Mouse (Mus musculus): ENCODE results near the gene Bcl2a1a.
A peak's percentile ranks its signal among the peaks of the same experiment; 100 is the strongest.
"Not testable (repeated sequence)": the region's sequence is repeated elsewhere in the genome, so short reads cannot be mapped to it uniquely, and the experiment has no call there.

Gene Bcl2a1a

DNA sequence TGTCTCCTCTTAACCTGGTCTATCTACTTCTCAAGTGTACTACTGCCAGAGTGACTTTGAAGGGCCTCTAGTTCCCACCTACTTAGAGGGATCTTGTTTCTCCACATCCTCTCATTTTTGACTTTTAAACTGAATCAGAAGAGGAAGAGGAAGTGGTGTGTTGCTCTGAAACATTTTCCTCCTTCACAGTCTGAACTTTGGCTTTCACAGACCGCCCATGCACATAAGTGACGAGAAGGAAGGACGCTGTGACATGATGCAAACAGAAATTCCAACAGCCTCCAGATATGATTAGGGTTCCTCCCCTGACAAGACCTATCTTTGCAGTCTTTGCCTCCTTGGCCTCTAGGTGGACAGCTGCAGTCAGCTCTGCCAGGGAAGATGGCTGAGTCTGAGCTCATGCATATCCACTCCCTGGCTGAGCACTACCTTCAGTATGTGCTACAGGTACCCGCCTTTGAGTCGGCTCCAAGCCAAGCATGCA, at the start of gene Bcl2a1a:
TSS of gene Bcl2a1a (plus strand) at position 231 of the 484 bp plus-strand sequence.
- peak; percentile 49 to 53 for DNase-seq (ENCODE audit: low spot score in 2 of 2)

DNA sequence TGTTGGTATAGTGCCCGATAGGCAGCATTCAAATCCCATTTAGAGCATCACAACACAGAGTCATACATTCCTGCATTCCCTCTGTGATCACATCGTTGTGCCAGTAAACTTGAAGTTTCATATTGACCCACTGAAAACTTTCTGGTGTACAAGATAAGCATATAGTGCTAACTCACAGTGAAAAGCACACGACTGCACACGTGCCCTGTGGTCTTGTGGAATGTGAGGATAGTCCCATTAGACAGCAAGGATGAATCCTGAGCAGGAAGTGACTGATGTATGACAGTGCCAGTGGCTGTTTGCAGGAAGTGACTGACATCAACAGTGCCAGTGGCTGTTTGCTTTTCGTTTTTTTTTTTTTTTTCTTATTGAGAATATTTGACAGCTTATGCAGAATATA, 40.1 kb upstream of the Bcl2a1a start:
- not testable (repeated sequence) for DNase-seq (ENCODE audit: low spot score in 2 of 2)

DNA sequence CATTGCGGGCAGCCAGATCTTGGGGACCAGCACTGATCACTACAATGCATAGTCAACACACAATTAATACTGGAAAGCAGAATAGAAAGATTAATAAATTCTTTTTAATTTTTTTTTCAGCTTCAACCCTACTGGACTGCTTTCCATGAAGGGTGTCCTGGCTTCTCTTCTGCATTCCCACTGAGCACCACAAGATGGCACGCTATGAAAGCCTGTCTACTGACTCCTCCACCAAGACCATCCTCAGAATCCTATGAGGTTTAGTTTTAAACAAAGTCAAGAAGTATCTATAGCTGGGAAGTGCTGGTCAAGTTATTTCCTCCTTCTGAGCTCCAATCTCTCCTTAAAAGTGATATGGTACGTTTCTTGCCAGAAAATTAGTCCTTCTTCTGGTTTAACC, 18.4 kb upstream of the Bcl2a1a start:
- not testable (repeated sequence) for DNase-seq (ENCODE audit: low spot score in 2 of 2)

DNA sequence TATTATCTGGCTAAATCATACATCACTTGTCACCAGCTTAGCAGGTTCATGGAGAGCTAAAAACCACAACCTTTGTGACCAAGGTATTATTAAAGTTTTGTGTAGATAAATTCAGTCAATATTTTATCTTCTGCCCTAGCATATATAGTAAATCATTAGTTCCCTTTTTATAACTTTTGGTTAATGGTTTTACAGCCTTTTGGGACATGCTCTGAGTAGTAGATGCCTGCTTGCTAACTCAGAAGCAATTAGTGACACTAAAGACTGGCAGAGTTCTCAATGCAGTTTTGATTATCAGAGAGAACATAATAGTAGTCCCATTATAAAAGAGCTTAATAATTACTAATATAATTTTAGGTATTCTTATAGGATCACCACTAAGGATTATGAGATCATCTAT, 5.2 kb upstream of the Bcl2a1a start:
- DNase-seq (ENCODE audit: low spot score in 2 of 2) = not testable (repeated sequence)

DNA sequence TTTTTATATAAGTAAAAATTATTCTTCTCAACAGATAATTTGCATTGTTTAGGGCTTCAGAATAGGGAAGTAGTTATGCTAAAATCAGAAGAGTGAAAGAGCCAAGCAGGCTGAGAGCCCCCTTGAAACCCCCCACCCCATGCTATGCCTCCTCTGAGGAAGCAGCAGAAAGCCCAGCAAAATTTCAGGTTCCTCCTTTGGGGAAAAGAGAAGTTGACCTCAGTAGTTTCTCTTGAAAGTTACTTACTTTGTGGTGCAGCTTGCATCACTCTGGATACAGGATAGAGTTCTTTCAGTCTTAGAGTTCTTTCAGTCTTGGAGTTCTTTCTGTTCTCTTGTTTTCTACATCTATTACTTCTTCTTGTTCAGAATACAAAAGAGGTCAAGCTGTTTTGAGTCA, 3.5 kb upstream of the Bcl2a1a start:
- DNase-seq (ENCODE audit: low spot score in 2 of 2) = peak; percentile 77 to 80

DNA sequence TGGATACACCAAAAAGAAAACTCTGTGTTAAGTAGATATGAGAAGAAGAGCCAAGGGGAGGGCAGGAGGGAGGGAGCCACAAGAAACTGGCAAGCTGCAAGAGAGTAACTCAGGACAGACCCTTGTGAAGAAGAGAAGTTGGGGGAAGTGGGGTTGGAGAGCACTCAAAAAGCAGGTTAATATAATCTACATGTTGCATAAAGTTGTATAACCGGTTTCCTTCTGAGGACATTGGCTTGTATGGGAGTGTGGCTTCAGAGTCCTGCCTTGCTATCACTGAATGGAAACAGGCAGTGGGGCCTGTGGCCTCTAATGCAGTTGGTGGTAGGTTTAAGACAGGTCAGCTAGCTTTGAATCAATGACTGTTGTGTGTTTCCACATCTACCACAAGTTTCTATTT, 1.5 kb upstream of the Bcl2a1a start:
- DNase-seq (ENCODE audit: low spot score in 2 of 2) = not testable (repeated sequence)

DNA sequence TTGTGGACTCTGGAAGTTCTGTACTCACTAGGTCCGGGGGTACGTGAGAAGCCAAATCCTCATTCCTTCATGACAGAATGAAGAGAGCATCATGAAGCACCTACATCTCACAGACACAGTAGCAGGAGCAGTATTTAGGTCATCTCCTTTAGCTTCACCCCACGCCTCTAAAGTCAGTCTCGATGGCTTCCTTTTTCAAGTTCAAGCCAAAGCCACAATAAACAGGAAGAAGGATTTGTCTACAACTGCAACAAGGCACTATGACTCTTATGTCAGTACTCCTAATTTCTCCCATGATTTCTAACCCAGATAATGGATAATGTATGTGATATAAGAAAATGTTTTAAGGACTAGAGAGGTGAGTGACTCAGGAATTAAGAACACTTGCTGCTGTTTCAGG, 665 bp upstream of the Bcl2a1a start:
- DNase-seq (ENCODE audit: low spot score in 2 of 2) = not testable (repeated sequence)

DNA sequence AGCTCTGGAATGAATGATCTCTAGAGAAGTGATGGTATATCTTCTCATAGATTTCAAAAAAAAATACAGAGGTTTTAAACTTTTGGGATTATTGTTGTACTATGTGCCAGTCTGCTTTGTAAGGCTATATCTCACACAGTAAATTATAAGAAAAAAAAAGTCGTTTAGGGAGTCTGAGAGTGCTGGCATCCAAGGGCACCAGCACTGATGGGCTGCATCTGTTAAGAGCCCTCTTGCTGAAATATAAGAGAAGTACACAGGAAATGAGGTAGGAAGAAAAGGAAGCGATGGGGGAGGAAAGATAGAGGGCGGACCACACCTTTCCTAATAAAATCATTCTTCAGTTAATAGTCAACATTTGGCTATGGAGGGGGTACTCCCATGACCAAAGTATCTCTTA, 2.2 kb downstream of the Bcl2a1a start:
- DNase-seq (ENCODE audit: low spot score in 2 of 2) = no peak

DNA sequence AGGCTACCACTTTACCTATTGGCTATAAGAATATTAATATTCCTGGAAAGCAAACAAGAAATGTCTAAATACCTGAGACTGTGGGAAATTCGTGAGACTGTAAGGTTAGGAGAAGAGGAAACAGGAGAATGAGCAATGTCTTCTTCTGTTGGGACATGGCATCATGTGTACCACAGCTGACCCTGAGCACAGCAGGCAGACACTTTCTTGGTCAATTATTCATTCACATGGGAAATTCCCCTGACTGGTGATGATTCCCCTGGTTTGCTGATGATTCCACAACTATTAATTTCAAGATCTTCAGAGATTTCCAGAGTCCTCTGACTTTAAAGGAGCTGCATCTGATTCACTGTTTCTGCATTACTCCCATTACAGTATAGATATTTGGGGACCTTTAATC, 3.3 kb downstream of the Bcl2a1a start:
- not testable (repeated sequence) for DNase-seq (ENCODE audit: low spot score in 2 of 2)

DNA sequence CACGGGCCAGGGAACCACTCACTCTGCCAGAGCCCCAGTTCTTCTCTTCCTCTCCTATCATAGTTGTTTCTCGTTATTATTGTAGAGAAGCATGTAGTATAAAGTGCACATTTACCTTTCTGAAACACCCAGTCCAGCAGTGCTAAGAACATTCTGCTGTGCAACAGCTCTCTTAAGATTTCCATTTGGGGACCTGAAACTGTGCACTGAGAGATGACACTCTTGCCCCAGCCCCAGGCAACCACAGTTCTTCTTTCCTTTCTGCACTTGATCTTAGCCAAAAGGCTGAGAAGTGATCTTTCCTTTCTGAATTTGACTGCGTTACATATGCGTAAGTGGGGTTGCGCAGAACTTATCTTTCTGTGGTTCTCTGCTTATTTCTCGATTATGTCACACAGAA, 9.8 kb downstream of the Bcl2a1a start:
- not testable (repeated sequence) for DNase-seq (ENCODE audit: low spot score in 2 of 2)

DNA sequence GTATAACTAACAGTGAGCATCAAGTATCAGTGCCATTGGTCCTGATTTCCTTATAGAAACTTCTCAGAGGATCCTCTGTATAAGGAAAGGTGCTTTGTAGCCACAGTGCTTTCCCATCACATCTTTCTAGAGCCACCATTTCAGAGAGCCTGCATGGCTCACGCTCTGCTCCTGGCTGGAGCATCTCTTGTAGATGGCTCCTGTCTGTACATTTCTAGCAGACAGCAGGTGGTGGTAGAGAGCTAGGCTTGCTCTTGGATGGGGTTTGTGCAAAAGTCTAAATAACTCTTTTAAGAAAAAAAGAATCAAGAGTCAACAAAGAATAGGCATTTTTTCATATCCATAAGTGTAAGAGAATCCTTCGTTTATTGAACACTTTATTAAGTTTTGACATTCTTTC, 12.8 kb downstream of the Bcl2a1a start:
- DNase-seq (ENCODE audit: low spot score in 2 of 2) = not testable (repeated sequence)

DNA sequence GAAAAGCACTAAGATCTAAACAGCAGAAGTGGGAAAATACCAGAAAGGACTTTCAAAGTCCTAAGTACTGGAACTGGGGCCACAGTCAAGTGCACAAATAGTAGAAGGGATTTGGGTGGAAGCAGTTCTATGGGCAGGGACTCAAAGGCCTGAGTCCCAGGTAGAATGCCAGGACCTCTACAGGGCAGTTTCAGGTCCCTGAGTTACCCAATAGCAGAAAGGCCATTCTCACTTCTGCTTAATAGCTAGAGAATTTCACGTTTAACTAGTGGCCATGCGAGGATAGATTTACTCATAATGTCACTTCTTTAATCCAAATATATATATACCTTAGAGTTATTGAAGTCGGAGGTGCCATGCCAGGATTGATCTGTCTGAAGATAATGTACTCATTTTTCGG, 20.2 kb downstream of the Bcl2a1a start:
- DNase-seq (ENCODE audit: low spot score in 2 of 2) = not testable (repeated sequence)

DNA sequence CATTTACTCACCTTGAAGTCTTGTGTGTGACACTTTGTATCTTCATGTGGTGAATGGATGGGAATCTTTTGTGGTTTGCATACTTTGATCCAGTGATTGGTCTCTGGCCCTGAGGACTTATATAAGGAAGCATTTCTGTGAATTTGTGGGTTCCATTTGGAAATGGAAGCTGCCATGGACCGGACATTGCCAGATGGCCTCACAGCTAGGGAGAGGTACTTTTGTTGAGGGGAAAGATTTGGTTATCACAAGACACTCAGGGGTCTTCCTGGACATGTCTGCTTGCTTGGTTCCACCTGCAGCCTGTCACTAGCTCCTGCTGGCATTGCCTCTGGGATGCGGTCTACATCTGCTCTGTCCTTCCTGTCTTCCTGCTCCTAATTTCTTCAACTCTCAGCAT, 23.1 kb downstream of the Bcl2a1a start:
- DNase-seq (ENCODE audit: low spot score in 2 of 2) = not testable (repeated sequence)

DNA sequence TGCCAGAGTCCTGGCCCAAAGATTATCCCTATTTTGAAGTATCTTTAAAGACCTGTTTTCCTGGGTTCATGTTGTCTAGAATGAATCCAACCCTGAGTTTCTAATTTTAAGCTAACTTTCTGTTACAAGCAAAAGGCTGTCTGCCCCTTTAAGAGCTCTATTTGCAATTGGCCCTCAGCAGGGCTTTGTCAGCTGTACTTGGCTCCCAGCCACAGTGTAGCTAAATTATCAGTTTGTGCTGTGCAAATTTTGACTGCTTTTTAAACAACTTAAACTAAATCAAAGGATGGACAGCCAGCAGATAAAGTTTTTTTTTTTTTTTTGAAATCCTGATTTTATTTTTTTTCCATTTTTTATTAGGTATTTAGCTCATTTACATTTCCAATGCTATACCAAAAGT, 44.8 kb downstream of the Bcl2a1a start:
- not testable (repeated sequence) for DNase-seq (ENCODE audit: low spot score in 2 of 2)

Measured in spleen, postnatal 36 days (tissue).